Mouse (Mus musculus) megakaryocyte-erythroid progenitor cell, adult 5 weeks (primary cell): ENCODE data around the gene Asah2. TPM values are rescaled to one million over a fixed set of nuclear protein-coding genes. Genes with fewer than 3 reads are reported as not detected.

Experiments used
- polyA plus RNA-seq: library from polyadenylated mRNA; stranded (reverse); fragments of >175 nt; gene quantifications from 2 replicates; pipeline ENCODE4 v1.2.3, GENCODE M21; 2012

Gene Asah2
- polyA plus RNA-seq, result 1.1 and 1.4 TPM in 2 replicates

DNA sequence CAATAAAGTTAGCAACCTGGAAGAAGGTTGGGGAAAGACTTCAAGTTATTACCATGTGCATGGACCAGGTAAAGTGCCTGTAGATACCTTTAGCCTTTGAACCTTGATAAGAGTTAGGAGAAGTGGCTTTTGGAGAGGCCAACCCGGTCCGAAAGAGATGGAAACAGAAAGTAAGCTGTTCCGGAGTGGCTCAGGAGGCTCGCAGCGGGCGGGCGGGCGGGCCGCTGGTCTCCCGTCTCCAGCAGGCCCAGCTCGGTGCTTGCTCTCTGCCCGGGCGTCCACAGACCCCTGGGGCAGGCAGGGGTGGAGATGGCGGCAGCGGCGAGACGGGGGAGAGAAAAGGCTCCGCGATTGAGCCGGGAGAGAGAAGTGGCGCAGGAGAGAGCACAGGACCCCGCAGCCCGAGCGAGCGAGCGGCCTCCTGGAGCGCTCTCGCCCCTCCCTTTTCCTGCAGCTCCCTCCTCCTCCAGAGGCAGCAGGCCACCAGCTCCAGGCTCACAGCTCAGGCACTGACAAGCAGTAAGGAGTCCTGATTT, at the start of gene Asah2:
TSS of gene Asah2 (minus strand) at position 441 of the 536 bp plus-strand sequence.

Other genes with a start within 250 kb of the Asah2 start
- gene A1cf, start 239.4 kb downstream of the Asah2 start, polyA plus RNA-seq, result not detected in 2 replicates